Mouse (Mus musculus): ENCODE measurements around the gene Vamp4.

GRCm38 (mm10) chr1:162570931-162571601 is 751 bp downstream of the Vamp4 start:
- no peak for TF ChIP-seq GATA1 (IDR thresholded peaks at IDR 0.05; ENCODE audit: low read length)
- TF ChIP-seq TAL1 (IDR thresholded peaks at IDR 0.05; ENCODE audit: low read length): no peak
